Mouse (Mus musculus): ENCODE measurements around the gene Kazald1.

- TF ChIP-seq CTCF (IDR thresholded peaks at IDR 0.05; ENCODE audit: low read depth, low read length) (no peak), POLR2A (IDR thresholded peaks at IDR 0.05; ENCODE audit: extremely low read depth, insufficient read depth, low read length) (no peak)
Observed at GRCm38 (mm10) chr19:45106689-45107088, 31.6 kb downstream of the Kazald1 start.

Measured in liver, adult 2 months (tissue).